ENCODE assay signal across 8 mouse cellular contexts in the genomic region with DNA sequence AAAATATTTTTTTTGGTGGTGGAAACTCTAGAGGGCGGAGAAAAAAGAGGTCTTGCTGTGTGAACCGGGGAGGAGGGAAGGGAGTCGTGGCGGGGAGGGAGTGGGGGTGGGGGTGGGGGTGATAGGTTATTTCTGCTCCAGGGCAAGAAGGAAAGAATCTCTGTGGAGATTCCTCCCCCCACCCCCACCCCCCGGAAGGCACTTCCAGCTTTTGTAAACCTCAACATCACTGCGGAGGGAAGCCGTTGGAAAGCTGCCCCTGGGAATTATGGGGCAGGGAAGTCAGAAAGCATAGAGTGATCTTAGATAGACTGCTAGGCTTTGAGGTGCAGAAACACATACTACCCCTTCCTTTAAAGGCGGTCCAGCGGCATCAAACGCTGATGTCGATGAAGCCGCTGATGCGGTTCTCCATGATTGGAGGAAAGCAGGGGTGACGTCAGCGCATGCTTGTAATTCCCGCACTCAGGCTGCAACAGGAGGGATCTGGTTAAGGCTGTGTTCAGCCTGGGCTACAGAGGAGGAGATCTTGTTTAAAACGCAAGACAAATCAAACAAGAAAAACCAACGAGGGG.
DNase-seq lines count a peak whose midpoint lies in the region; ATAC-seq and TF ChIP-seq lines count a peak whose summit lies in the region.

No protein-coding gene starts in this region.

- peak overlapping the region; percentile 40 to 61; a peak in 3 of 4 replicates for H3K4me3 ChIP-seq in ES-E14 (ENCODE audit: insufficient read depth in 1 of 2, low read depth in 1 of 2, low read length in 2 of 2, poor library complexity in 1 of 2, severe bottlenecking in 1 of 2)
- H3K4me3 ChIP-seq in layer of hippocampus, adult 2 months, result peak overlapping the region; percentile 66
- peak overlapping the region; percentile 43 for H3K4me3 ChIP-seq in neural tube, embryonic 14.5 days (ENCODE audit: low read depth, low read length)

- DNase-seq in ES-E14 (ENCODE audit: low read depth, low spot score), result peak; percentile 49
- DNase-seq in cerebellum, adult 11-12 months, result peak; percentile 78
- DNase-seq in forelimb bud, embryonic 11.5 days (ENCODE audit: low read depth, low spot score), result peak; percentile 97
- DNase-seq in layer of hippocampus, adult 2 months (ENCODE audit: low spot score in 2 of 2), result peak; percentile 68 to 85
- DNase-seq in lung, adult 18-20 months, result peak; percentile 76 to 81
- peak; percentile 39 for DNase-seq in thymus, postnatal 14 days

- 4% methylated on average over 18 of the region's 18 CpGs for WGBS in neural tube, embryonic 14.5 days

- H3K27me3 ChIP-seq in neural tube, embryonic 14.5 days (ENCODE audit: control insufficient read depth, insufficient read depth, low read length), result no peaks in the 10 kb centered on the region

- peak overlapping the region; percentile 87 for H3K4me2 ChIP-seq in neural tube, embryonic 14.5 days (ENCODE audit: low read depth, low read length)

- in situ Hi-C loops in ES-E14 (cut with MboI; ENCODE audit: low sequenced_read_pairs in 2 of 2, unreplicated experiment in 2 of 2), result loop anchor here in 1 of 2 experiments (10.0 kb wide), 1 partner anchor 376 kb away; no protein-coding TSS in a partner anchor

- ATAC-seq in hematopoietic stem cell, adult 5-6 weeks (replicated peaks in 1 of 2; ENCODE audit: insufficient read depth in 1 of 2, low FRiP score in 2 of 2, low TSS enrichment in 1 of 2, low read depth in 1 of 2, poor library complexity in 2 of 2, severe bottlenecking in 2 of 2), result peak; percentile 43 to 54
- peak; percentile 94 for ATAC-seq in neural tube, embryonic 14.5 days (ENCODE audit: low read depth)

- no peak for TF ChIP-seq CTCF in layer of hippocampus, adult 2 months (conservative IDR thresholded peaks at IDR 0.05)

- H3K27ac ChIP-seq in ES-E14 (ENCODE audit: insufficient read depth, low read depth, low read length, poor library complexity, severe bottlenecking), result no peak overlapping the region
- peak overlapping the region; percentile 80 for H3K27ac ChIP-seq in layer of hippocampus, adult 2 months
- peak overlapping the region; percentile 74 for H3K27ac ChIP-seq in neural tube, embryonic 14.5 days (ENCODE audit: low read depth, low read length)

- H3K9me3 ChIP-seq in ES-E14 (ENCODE audit: control insufficient read depth, insufficient read depth, low read depth, low read length), result peaks cover 1% of the 10 kb centered on the region; the same call in 1 of the 2 replicates
- no peaks in the 10 kb centered on the region for H3K9me3 ChIP-seq in neural tube, embryonic 14.5 days (ENCODE audit: control insufficient read depth, low read length)

- H3K9ac ChIP-seq in ES-E14 (ENCODE audit: insufficient read depth, low read depth, low read length, poor library complexity, severe bottlenecking), result no peak overlapping the region
- peak overlapping the region; percentile 56 for H3K9ac ChIP-seq in neural tube, embryonic 14.5 days (replicated peaks; ENCODE audit: low read depth, low read length)

- H3K4me1 ChIP-seq in ES-E14 (ENCODE audit: control insufficient read depth in 2 of 2, insufficient read depth in 2 of 2, low read length in 2 of 2, poor library complexity in 1 of 2), result no peaks in the 10 kb centered on the region
- 0 out of 2 replicates have a peak, but pooled peaks cover 3% of the 10 kb centered on the region for H3K4me1 ChIP-seq in neural tube, embryonic 14.5 days (ENCODE audit: control insufficient read depth, insufficient read depth, low read length)

- no peaks in the 10 kb centered on the region for H3K36me3 ChIP-seq in ES-E14 (ENCODE audit: control insufficient read depth, insufficient read depth, low read length, poor library complexity, severe bottlenecking)
- no peaks in the 10 kb centered on the region for H3K36me3 ChIP-seq in neural tube, embryonic 14.5 days (ENCODE audit: control insufficient read depth, insufficient read depth, low read length)

TF ChIP-seq in ES-E14, 5 proteins besides CTCF, POLR2A, EP300 and RAD21:
- TF ChIP-seq ZNF384 (IDR thresholded peaks at IDR 0.05; ENCODE audit: low read depth, low read length) (no peak), CHD2 (IDR thresholded peaks at IDR 0.05; ENCODE audit: low read depth, low read length) (no peak), HCFC1 (IDR thresholded peaks at IDR 0.05; ENCODE audit: borderline replicate concordance, insufficient read depth, low read length) (no peak), MAFK (IDR thresholded peaks at IDR 0.05; ENCODE audit: insufficient read depth, low read depth, low read length) (no peak), ZC3H11A (IDR thresholded peaks at IDR 0.05; ENCODE audit: borderline replicate concordance, low read depth, low read length) (no peak)

Comparison
In these comparisons a context has a peak if more than half of its experiments do, and no peak if none do; other contexts are left out.
1. DNase-seq: peak in every context shown above with its lines; median percentile 97 in forelimb bud, embryonic 11.5 days; 78 in lung, adult 18-20 months; 78 in cerebellum, adult 11-12 months; 76 in layer of hippocampus, adult 2 months; 49 in ES-E14; 39 in thymus, postnatal 14 days.